Mouse (Mus musculus): ENCODE measurements around the gene Fxyd3. TPM values are rescaled to one million over a fixed set of nuclear protein-coding genes. Genes with fewer than 3 reads are reported as not detected.

Fxyd3 gene
- total and polyA plus RNA-seq, 3 experiments: 1.6 to 5.5 (median 2.5) TPM

DNA sequence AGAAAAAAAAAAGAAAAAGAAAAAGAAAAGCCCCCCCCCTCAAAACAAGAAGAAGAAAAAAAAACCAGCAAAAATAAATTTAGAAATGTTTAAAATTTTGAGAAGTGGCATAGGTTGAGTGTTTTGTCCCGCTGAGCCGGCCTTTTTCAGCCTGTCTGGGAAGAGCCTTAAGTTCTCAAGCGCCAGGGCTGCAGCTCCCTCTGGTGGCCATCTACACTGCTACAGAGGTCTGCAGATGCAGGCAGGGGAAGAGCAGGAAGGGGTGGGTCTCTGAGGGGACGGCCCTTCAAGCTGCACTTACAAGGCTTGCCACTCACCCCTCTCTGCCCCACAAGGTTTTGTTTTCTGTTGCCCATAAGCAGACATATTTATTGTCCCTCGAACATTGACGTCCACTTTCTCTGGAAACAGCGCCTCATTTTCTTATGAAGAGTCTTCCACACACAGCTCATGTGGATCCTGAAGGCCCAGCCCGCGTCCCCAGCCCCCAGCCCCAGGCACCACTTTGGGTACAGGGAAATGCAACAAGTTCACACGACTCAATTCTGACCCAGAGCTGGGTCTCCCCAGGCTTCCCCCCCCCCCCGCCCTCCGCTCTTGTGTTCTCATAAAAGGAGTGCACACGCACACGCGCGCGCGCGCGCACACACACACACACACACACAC, 21.2 kb upstream of the Fxyd3 start:
- Histone ChIP-seq H3K79me2 (replicated peaks; ENCODE audit: control insufficient read depth, insufficient read depth, low read length) (no peaks in the 10 kb centered on the region), H3K9ac (ENCODE audit: low read depth, low read length) (no peak overlapping the region), H3K27me3 (ENCODE audit: control insufficient read depth, insufficient read depth, low read length) (no peaks in the 10 kb centered on the region), H3K36me3 (ENCODE audit: control insufficient read depth, insufficient read depth, low read length) (no peaks in the 10 kb centered on the region), H3K27ac (peak overlapping the region; percentile 47), H3K4me1 (ENCODE audit: control insufficient read depth, insufficient read depth, low read length) (no peaks in the 10 kb centered on the region), H3K4me3 (peak overlapping the region; percentile 24; the same call in 1 of the 2 replicates)
- TF ChIP-seq POLR2A (IDR thresholded peaks at IDR 0.05; ENCODE audit: insufficient read depth, low read depth, low read length): peak; percentile 40; the same call in 1 of the 2 replicates
- TF ChIP-seq CTCF (IDR thresholded peaks at IDR 0.05): peak; percentile 93
- 0 out of 2 replicates have a peak, but pooled peaks have one; percentile 43 for TF ChIP-seq EP300 (IDR thresholded peaks at IDR 0.05; ENCODE audit: insufficient read depth, low read depth, low read length)
- peak; percentile 91 for DNase-seq
- WGBS: 52% methylated on average over 20 of the region's 20 CpGs
- intact Hi-C loops (cut with DNase I): loop anchor here (1.0 to 5.0 kb wide), 4 partner anchors 19 to 140 kb away; partner anchors contain the start of genes Lgi4 and Usf2

- 79% methylated on average over 9 of the region's 9 CpGs for WGBS
Measured at GRCm38 (mm10) chr7:31096892-31097564, 20.5 kb upstream of the Fxyd3 start.

GRCm38 (mm10) chr7:31094774-31095501, 18.4 kb upstream of the Fxyd3 start:
- H3K4me3 ChIP-seq: no peak overlapping the region
- H3K79me2 ChIP-seq (replicated peaks; ENCODE audit: control insufficient read depth, insufficient read depth, low read length): no peaks in the 10 kb centered on the region
- no peak for TF ChIP-seq POLR2A (IDR thresholded peaks at IDR 0.05; ENCODE audit: insufficient read depth, low read depth, low read length)
- TF ChIP-seq CTCF (IDR thresholded peaks at IDR 0.05): peak; percentile 45
- no peak overlapping the region for H3K27ac ChIP-seq
- H3K36me3 ChIP-seq (ENCODE audit: control insufficient read depth, insufficient read depth, low read length): no peaks in the 10 kb centered on the region
- 36% methylated on average over 12 of the region's 12 CpGs for WGBS
- no peaks in the 10 kb centered on the region for H3K4me1 ChIP-seq (ENCODE audit: control insufficient read depth, insufficient read depth, low read length)
- no peak overlapping the region for H3K9ac ChIP-seq (ENCODE audit: low read depth, low read length)
- H3K27me3 ChIP-seq (ENCODE audit: control insufficient read depth, insufficient read depth, low read length): no peaks in the 10 kb centered on the region
- DNase-seq: no peak
- intact Hi-C loops (cut with DNase I): loop anchor here (5.0 kb wide), 2 partner anchors 103 to 138 kb away; partner anchors contain the start of gene Usf2

More at GRCm38 (mm10) chr7:31096892-31097564, 20.5 kb upstream of the Fxyd3 start:
- H3K27me3 ChIP-seq (ENCODE audit: control insufficient read depth, insufficient read depth, low read length): no peaks in the 10 kb centered on the region
- TF ChIP-seq POLR2A (IDR thresholded peaks at IDR 0.05; ENCODE audit: insufficient read depth, low read depth, low read length) (no peak), EP300 (IDR thresholded peaks at IDR 0.05; ENCODE audit: insufficient read depth, low read depth, low read length) (no peak), CTCF (IDR thresholded peaks at IDR 0.05) (no peak)
- no peak for DNase-seq
- no peak overlapping the region for H3K9ac ChIP-seq (ENCODE audit: low read depth, low read length)
- no peaks in the 10 kb centered on the region for H3K79me2 ChIP-seq (replicated peaks; ENCODE audit: control insufficient read depth, insufficient read depth, low read length)
- H3K27ac ChIP-seq: no peak overlapping the region; the same call in 1 of the 2 replicates
- intact Hi-C loops (cut with DNase I): loop anchor here (1.0 to 5.0 kb wide), 4 partner anchors 18 to 140 kb away; partner anchors contain the start of genes Lgi4 and Usf2
- H3K4me1 ChIP-seq (ENCODE audit: control insufficient read depth, insufficient read depth, low read length): no peaks in the 10 kb centered on the region
- H3K4me3 ChIP-seq: no peak overlapping the region
- H3K36me3 ChIP-seq (ENCODE audit: control insufficient read depth, insufficient read depth, low read length): no peaks in the 10 kb centered on the region

DNA sequence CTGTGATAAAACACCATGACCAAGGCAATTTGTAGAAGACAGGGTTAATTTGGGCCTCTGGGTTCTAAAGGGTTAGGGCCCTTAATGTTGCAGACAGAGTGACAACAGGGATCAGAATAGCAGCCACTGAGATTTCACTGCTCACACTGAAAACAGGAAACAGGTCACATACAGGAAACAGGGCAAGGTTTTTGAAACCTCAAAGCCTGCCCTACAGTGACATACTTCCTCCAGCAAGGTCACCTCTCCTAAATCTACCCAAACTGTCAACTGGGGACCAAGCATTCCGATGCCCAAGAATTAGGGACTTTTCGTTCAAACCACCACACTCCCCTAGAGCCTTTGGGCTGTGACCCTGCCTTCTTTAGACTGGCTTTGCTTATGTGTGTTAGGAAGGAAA, 13.2 kb upstream of the Fxyd3 start:
- WGBS: 74% methylated on average over 2 of the region's 2 CpGs
- intact Hi-C loops (cut with DNase I): no loop called here
- peak overlapping the region; percentile 12; the same call in 1 of the 2 replicates for H3K27ac ChIP-seq

DNA sequence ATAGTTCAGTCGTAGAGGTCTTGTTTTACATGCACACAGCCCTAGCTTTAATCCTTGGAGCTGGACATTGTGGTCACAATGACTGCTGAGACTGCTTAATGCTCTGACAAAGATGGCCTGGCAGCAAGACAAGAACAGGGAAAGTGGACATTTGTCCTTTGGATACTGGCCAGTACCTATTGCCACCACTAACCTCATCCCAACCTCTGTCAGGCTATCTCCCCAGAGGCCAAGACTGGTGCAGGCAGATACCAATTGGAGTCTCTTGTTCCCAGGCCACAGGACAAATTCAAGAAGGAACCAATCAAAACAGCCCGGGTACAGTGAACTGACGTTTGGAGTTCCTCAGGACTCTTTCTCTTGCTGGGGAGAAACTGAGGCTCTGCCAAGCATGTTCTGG, 11.7 kb upstream of the Fxyd3 start:
- Histone ChIP-seq H3K27me3 (ENCODE audit: control insufficient read depth, insufficient read depth, low read length) (no peaks in the 10 kb centered on the region), H3K4me1 (ENCODE audit: control insufficient read depth, insufficient read depth, low read length) (peaks cover 13% of the 10 kb centered on the region), H3K79me2 (replicated peaks; ENCODE audit: control insufficient read depth, insufficient read depth, low read length) (no peaks in the 10 kb centered on the region), H3K9ac (ENCODE audit: low read depth, low read length) (no peak overlapping the region), H3K36me3 (ENCODE audit: control insufficient read depth, insufficient read depth, low read length) (no peaks in the 10 kb centered on the region), H3K27ac (peak overlapping the region; percentile 52), H3K4me3 (no peak overlapping the region)
- intact Hi-C loops (cut with DNase I): no loop called here
- TF ChIP-seq EP300 (IDR thresholded peaks at IDR 0.05; ENCODE audit: insufficient read depth, low read depth, low read length): no peak
- TF ChIP-seq CTCF (IDR thresholded peaks at IDR 0.05): no peak
- TF ChIP-seq POLR2A (IDR thresholded peaks at IDR 0.05; ENCODE audit: insufficient read depth, low read depth, low read length): no peak
- DNase-seq: no peak
- 47% methylated on average over 3 of the region's 3 CpGs for WGBS

More for the DNA sequence above, 13.2 kb upstream of the Fxyd3 start:
- Histone ChIP-seq H3K4me3 (no peak overlapping the region), H3K27me3 (ENCODE audit: control insufficient read depth, insufficient read depth, low read length) (no peaks in the 10 kb centered on the region), H3K9ac (ENCODE audit: low read depth, low read length) (no peak overlapping the region), H3K4me1 (ENCODE audit: control insufficient read depth, insufficient read depth, low read length) (peaks cover 7% of the 10 kb centered on the region), H3K36me3 (ENCODE audit: control insufficient read depth, insufficient read depth, low read length) (no peaks in the 10 kb centered on the region), H3K79me2 (replicated peaks; ENCODE audit: control insufficient read depth, insufficient read depth, low read length) (no peaks in the 10 kb centered on the region)
- TF ChIP-seq EP300 (IDR thresholded peaks at IDR 0.05; ENCODE audit: insufficient read depth, low read depth, low read length): no peak
- no peak for TF ChIP-seq POLR2A (IDR thresholded peaks at IDR 0.05; ENCODE audit: insufficient read depth, low read depth, low read length)
- TF ChIP-seq CTCF (IDR thresholded peaks at IDR 0.05): no peak
- DNase-seq: no peak

Measured in heart, adult 2 months (tissue).